Mouse (Mus musculus): ENCODE measurements at regions not wholly inside any gene's neighbourhood (a gene's known extent, or its start where the extent isn't known, plus 50 kb on each side); places are given as distances from the start of the nearest gene placed in this dataset.

DNA sequence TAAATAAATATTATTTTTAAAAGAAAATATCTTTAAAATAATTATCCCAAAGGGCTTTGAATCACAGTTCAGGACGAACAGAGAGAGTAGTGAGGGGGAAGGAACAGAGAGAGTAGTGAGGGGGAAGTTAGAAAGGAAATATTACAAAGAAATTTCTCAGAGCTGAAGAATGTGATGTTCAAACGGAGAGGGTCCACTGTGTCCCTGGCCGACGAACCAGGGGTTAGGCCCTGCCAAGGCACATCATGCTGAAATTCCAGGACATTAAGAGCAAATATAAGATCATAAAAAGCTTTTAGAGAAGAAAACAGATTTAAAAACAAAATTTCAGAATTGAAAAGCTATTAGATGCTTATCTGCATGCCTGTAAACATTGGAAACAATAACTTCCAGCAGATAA, 61.6 kb downstream of the Skor1 start:
- no peak for DNase-seq

GRCm38 (mm10) chr9:63086671-63087070, 62.1 kb downstream of the Skor1 start:
- DNase-seq: no peak

DNA sequence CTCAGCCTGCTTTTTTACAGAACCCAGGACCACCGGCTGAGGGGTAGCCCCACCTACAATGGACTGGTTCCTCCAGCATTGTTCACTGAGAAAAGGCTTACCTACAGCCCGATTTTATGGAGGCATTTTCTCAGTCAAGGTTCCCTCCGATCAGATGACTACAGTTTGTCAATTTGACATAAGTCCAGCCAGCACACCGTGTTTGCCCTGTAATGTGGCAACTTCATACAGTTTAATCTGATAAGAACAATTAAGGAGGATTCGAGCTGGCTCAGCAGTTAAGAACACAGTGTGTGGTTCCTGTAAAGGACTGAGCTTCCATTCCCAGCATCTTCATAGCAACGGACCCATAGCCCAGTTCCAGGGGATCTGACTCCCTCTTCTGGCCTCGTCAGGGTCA, 65.9 kb downstream of the Skor1 start:
- no peak for DNase-seq

DNA sequence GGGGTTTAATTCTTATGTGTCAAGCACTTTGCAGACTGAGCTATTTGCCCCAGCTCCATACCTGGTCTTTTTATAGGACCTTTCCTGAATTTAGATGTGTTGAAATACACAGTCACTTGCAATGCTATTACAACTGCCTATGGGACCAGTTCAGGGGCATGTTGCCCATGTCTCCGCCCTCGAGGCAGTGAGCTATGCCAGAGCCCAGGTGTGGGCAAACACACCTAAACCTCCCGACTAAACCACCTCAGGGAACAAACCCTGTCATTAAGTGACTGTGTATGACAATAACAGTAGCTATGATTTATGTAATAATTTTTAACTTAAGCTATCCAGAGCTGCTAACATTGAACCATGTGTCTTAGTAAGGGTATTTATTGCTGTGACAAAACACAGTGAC, 66.5 kb downstream of the Skor1 start:
- no peak for DNase-seq

DNA sequence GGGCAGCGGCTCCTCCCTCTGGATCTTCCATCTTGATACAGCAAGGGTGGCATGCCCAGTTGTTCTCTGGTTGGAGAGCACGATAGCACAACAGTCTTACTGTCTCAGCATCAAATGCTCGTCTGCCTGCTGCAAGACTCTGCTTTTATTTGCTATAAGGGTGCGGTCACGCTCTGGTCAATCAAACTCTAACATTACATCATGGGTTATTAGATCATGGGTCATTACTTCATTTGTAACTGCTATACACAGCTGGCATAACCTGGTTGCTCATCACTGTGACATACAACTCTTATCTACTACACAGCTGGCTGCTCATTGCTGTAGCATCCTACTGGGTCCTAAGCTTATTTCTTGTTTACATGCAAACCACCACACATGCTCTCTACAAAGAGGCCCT, 68.4 kb downstream of the Skor1 start:
- DNase-seq: no peak

GRCm38 (mm10) chr9:63075252-63075651, 73.5 kb downstream of the Skor1 start:
- DNase-seq: peak; percentile 68

GRCm38 (mm10) chr9:63074803-63075202, 74.0 kb downstream of the Skor1 start:
- DNase-seq: peak; percentile 38

GRCm38 (mm10) chr9:63074023-63074750, 74.6 kb downstream of the Skor1 start:
- peak; percentile 64 for DNase-seq

DNA sequence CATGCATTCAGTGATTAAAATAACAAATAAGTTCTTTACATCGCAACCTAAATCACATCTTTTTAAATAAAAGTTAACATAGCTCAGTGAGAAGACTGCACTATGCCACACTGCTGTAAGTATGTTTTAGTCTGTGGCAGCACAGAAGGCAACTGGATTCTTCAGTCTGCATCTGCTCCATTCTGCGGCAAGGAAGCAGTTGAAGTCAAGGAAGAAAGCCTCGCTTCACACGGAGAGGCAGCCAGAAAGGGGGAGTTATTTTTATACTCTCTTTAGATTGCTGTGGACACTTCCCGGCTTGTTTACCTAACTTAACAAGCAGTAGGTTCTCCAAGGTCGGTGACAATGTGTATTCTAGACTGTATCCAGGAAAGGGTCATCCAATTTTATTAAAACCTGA, 77.7 kb downstream of the Skor1 start:
- no peak for DNase-seq

DNA sequence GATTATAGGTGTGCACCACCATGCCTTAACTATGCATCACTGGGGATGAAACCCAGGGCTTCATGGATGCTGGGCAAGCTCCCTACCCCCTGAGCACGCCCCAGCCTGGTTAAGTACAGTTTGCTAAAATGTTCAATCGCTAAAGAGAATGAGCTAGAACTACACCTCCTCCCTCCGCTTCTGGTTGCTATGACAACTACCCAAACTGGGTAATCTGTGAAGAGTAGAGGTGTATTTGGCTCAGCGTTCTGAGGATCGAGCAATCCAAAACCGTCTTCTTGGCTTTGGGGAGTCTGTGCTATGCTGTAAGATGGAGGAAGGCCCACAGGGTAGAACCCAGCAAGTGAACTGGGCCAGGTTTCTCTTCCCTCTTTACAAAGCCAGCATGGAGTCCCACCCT, 78.8 kb downstream of the Skor1 start:
- no peak for DNase-seq

DNA sequence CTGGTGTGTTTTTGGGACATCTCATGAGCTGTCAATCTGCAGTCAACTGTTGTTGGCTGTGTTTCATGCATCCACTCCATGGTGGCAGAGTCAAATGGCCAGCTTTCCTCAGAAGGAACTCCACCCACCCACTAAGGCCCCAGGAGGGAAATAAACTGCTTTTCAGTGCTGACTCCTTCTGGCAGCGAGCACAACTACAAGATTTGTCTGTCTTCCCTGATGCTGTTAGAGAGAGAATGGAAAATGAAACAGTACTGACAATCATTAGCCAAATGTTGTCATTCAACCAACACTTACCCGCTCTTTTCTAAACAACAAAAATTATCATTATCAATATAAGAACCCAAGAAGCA, 79.3 kb upstream of the Pias1 start:
- DNase-seq: no peak

DNA sequence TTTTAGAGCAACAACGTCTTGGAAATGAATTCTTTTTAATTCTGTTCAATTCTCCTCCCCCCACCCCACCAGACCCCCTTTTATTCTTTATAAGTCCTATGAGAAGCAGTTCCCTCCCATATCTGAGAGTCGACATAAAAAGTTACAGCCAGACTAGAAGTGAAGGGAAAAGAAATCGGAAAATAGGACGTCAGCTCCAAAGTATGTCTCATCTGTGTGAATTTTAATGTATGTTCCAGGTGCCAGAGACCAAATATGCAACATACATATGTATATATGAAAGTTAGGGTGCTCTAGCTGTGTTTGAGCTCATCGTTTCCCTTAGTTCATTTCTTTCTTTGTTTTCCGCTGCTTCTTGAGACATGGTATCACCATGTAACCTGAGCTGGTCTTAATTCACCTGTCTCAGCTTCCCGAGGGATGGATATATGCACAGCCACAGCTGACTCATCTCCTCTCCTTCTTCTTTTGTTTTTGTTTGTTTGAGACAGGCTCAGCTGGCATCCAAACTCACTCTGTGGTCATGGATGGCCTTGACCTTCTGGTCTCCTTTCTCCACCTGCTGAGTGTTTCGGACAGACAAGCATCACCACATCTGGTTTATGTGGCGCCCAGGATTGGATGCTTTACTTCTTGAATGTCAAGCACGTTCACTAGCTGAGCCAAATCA, 78.8 kb upstream of the Pias1 start:
- DNase-seq: no peak

GRCm38 (mm10) chr9:63063525-63063924, 75.8 kb upstream of the Pias1 start:
- DNase-seq: no peak

DNA sequence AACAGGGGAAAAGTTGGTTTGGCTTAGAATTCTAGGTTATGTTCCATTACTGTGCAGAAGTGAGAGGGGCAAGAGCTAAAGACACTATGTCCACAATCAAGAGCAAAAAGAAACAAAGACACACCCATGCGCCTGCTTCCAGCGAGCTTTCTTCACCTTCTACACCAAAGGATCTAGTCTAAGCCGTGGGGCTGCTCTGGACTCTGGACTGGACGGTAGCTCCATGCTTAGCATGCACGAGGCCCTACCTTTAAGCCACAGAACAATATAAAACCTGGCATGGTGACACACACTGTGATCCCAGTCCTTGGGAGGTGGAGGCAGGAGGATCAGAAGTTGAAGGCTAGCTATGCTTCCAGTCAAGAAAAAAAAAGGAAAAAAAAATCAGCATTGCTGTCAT, 73.0 kb upstream of the Pias1 start:
- no peak for DNase-seq

DNA sequence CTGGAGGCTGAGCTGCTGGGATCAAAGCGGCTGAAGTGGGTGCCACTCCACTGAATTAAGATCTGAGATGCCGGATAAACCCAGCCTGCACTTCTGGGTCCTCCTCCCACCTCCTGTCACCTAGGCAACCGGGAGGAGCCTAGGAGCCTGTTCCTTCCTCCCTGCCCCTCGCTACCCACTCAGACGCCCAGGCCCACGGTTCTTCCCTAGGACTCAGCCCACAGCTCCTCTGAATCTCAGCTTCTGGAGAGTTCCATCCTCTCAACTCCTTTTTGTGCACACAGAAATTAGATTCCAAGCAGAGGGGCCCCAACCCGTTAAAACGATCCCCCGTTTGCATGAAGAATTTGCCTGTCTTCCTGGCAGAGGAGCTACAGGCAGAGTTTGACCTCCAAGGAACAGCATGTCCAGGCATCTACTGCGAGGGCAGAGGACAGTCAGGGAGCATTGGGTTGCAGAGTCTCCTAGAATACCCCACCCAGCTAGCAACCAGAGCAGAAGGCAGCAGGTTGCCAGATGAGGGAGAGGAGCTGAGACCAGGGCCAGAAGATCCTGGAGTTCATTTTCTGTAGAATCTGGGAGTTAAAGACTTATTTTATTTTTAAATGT, 71.6 kb upstream of the Pias1 start:
- DNase-seq: peak; percentile 86

DNA sequence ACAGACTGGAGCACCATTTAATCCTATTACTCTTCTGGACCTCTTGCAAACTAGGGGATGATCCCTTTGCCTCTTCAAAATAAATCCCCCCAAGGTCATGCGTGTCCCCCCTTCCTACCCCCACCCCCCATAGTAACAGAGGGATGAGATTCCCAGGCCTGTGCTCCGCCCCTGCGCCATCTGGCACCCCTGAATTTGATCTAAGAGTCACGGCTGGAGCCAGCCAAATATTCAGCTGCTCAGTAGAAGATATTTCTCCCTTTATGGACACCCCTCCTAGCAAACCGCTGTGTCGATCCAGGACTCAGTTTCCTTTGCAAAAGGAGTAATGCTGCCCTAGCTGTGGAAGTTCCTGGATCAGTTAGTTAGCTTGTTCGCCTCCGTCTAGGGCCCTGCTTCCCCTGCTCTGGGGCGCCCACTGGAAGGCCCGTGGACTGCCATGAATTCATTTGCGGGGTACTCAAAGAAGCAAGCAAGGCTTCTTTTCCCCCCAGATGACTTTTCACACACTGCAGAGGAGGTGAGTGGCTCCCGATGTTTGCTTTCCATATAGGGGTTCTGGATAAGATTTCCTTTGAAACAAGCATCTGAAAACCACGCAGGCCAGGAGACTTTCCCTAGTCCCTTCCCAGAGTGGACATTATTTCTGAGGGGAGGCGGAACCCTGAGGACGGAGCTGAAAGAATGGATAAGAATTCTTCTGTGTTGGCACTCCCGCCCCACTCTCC, 70.9 kb upstream of the Pias1 start:
- peak; percentile 48 for DNase-seq

GRCm38 (mm10) chr9:63056695-63057349, 69.1 kb upstream of the Pias1 start:
- DNase-seq: no peak

GRCm38 (mm10) chr9:63052181-63052580, 64.5 kb upstream of the Pias1 start:
- DNase-seq: no peak

GRCm38 (mm10) chr9:63051631-63052030, 63.9 kb upstream of the Pias1 start:
- no peak for DNase-seq

GRCm38 (mm10) chr9:63049290-63049689, 61.6 kb upstream of the Pias1 start:
- no peak for DNase-seq

DNA sequence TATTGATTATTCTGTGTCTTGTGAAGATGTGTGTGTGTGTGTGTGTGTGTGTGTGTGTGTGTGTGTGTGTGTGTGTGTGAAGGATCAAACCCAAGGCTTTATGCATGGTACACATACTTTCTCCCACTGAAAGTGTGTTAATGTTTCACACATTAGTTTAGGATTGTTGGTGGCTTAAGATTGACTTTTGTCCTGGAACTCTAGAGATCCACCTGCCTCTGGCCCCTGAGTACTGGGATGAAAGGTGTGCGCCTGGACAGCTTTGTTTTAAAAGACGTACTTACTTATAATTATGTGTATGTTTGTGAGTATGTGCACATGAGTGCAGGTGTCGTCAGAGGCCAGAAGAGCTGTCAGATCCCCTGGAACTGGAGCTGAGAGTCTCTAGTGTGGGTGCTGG, 59.3 kb upstream of the Pias1 start:
- no peak for DNase-seq

- DNase-seq: no peak
Measured at GRCm38 (mm10) chr9:63045531-63045930, 57.8 kb upstream of the Pias1 start.

DNA sequence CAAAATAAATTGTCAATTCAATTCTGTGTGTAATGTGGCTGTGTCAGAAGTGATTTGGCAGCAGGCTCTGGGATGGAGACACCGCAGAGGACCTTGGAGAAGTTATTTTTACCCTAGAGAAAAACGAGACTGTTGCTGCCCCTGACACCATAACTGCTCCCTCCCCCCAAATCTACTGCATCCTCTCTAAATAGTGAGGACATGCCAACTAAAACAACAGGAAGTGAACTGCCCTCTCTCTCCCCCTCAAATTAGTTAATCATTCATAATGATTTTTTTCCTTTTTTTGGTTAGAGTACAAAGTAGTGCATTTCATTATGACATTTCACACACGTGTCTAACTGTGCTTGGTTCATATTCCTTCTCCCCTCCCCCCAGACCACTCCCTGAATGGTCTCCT, 55.6 kb upstream of the Pias1 start:
- DNase-seq: no peak

Measured in embryo, embryonic 11 days (tissue).